Mouse (Mus musculus) erythroblast, adult 5-6 weeks (primary cell): Measurements from ENCODE around the gene Gm10775. TPM values are rescaled to one million over a fixed set of nuclear protein-coding genes. Genes with fewer than 3 reads are reported as not detected.

ENCODE experiments used
- total RNA-seq, 2 experiments: library from RNA; stranded (forward) in 1 of 2; stranded (reverse) in 1 of 2; fragments of 150-400 nt in 1 of 2; fragments of 200-764, 138-1000 nt in 1 of 2; gene quantifications; 2 replicates each; pipeline versions ENCODE4 v1.2.3 to v1.2.4; 2015 to 2017; ENCODE audit warnings: low replicate concordance in 2 of 2

The Gm10775 gene
- total RNA-seq, 2 experiments from 2014 or later, result not detected

Other genes starting within 250 kb of the Gm10775 start
- not detected in 2 replicates for gene Spata31d1c, start 226.5 kb upstream of the Gm10775 start, total RNA-seq (2015; ENCODE audit: low replicate concordance)
- gene Spata31d1c, start 226.5 kb upstream of the Gm10775 start, total RNA-seq (2017; ENCODE audit: low replicate concordance), result not detected in 2 replicates
- gene Prss47, start 206.8 kb upstream of the Gm10775 start, total RNA-seq (2015; ENCODE audit: low replicate concordance), result not detected in 2 replicates
- not detected in 2 replicates for gene Prss47, start 206.8 kb upstream of the Gm10775 start, total RNA-seq (2017; ENCODE audit: low replicate concordance)
- 33.2 and 40.0 TPM in 2 replicates for gene Mfsd14b, start 146.6 kb upstream of the Gm10775 start, total RNA-seq (2015; ENCODE audit: low replicate concordance)
- 35.5 and 43.9 TPM in 2 replicates for gene Mfsd14b, start 146.6 kb upstream of the Gm10775 start, total RNA-seq (2017; ENCODE audit: low replicate concordance)
- not detected in 2 replicates for gene Olfr465-ps1, start 121.5 kb upstream of the Gm10775 start, total RNA-seq (2015; ENCODE audit: low replicate concordance)
- gene Olfr465-ps1, start 121.5 kb upstream of the Gm10775 start, total RNA-seq (2017; ENCODE audit: low replicate concordance), result not detected in 2 replicates
- gene Olfr466, start 109.3 kb upstream of the Gm10775 start, total RNA-seq (2015; ENCODE audit: low replicate concordance), result not detected in 2 replicates
- gene Olfr466, start 109.3 kb upstream of the Gm10775 start, total RNA-seq (2017; ENCODE audit: low replicate concordance), result 0.28 TPM in 1 of 2 replicates, not detected in the other
- gene Nlrp4f, start 53.6 kb upstream of the Gm10775 start, total RNA-seq (2015; ENCODE audit: low replicate concordance), result not detected in 2 replicates
- gene Nlrp4f, start 53.6 kb upstream of the Gm10775 start, total RNA-seq (2017; ENCODE audit: low replicate concordance), result not detected in 2 replicates
- 10.6 and 11.1 TPM in 2 replicates for gene Zfp369, start 19.3 kb downstream of the Gm10775 start, total RNA-seq (2015; ENCODE audit: low replicate concordance)
- gene Zfp369, start 19.3 kb downstream of the Gm10775 start, total RNA-seq (2017; ENCODE audit: low replicate concordance), result 21.6 and 21.9 TPM in 2 replicates